Mouse (Mus musculus) myocyte (in vitro differentiated cells): ENCODE results near the gene Ssr4. TPM values are rescaled to one million over a fixed set of nuclear protein-coding genes. Genes with fewer than 3 reads are reported as not detected.

Experiments used
- H3K27me3 ChIP-seq: one replicate; pipeline ENCODE4 v1.6.1; 2011; ENCODE audit not compliant: control insufficient read depth, insufficient read depth, insufficient read length
- H3K36me3 ChIP-seq: one replicate; pipeline ENCODE4 v1.6.1; 2011; ENCODE audit not compliant: control insufficient read depth, insufficient read depth
- H3K4me2 ChIP-seq: one replicate; pipeline ENCODE4 v1.6.1; 2011; ENCODE audit warnings: low read depth, control low read depth
- H3K4me3 ChIP-seq: one replicate; pipeline ENCODE4 v1.5.1; 2011; ENCODE audit warnings: mild to moderate bottlenecking, control low read depth, moderate library complexity
- H3K79me2 ChIP-seq: one replicate; pipeline ENCODE4 v1.6.1; 2011; ENCODE audit not compliant: control insufficient read depth, insufficient read depth
- H3ac ChIP-seq: one replicate; pipeline ENCODE4 v1.6.1; 2011; ENCODE audit not compliant: control insufficient read depth, insufficient read length
- CEBPB ChIP-seq: IDR thresholded peaks from 2 replicates; pipeline ENCODE4 v1.6.1; 2011; ENCODE audit warnings: mild to moderate bottlenecking, moderate library complexity; ENCODE audit not compliant: poor library complexity, insufficient read depth, severe bottlenecking
- E2F4 ChIP-seq: IDR thresholded peaks from one replicate; pipeline ENCODE4 v1.6.1; 2011; ENCODE audit warnings: mild to moderate bottlenecking, control low read depth, moderate library complexity; ENCODE audit not compliant: insufficient read depth
- MAX ChIP-seq: IDR thresholded peaks from one replicate; pipeline ENCODE4 v1.6.1; 2011; ENCODE audit warnings: low read depth, mild to moderate bottlenecking, control low read depth
- MYOD1 ChIP-seq, 3 experiments: IDR thresholded peaks; one replicate each; pipeline ENCODE4 v1.6.1; 2011; ENCODE audit warnings: control low read depth in 2 of 3, low read depth in 2 of 3, mild to moderate bottlenecking in 2 of 3, moderate library complexity in 1 of 3; ENCODE audit not compliant: insufficient read length in 2 of 3, control insufficient read depth in 1 of 3
- MYOG ChIP-seq, 3 experiments: IDR thresholded peaks; one replicate each; pipeline ENCODE4 v1.6.1; 2011; ENCODE audit warnings: control low read depth in 2 of 3, low read depth in 2 of 3, mild to moderate bottlenecking in 2 of 3; ENCODE audit not compliant: insufficient read length in 2 of 3, control insufficient read depth in 1 of 3, insufficient read depth in 1 of 3
- POLR2A ChIP-seq: IDR thresholded peaks from one replicate; pipeline ENCODE4 v1.6.1; 2011; ENCODE audit warnings: low read depth, mild to moderate bottlenecking, control low read depth, moderate library complexity; ENCODE audit not compliant: insufficient read length
- POLR2AphosphoS2 ChIP-seq: IDR thresholded peaks from one replicate; pipeline ENCODE4 v1.6.1; 2011; ENCODE audit warnings: low read depth, control low read depth; ENCODE audit not compliant: insufficient read length
- REST ChIP-seq: IDR thresholded peaks from one replicate; pipeline ENCODE4 v1.6.1; 2011; ENCODE audit warnings: mild to moderate bottlenecking, control low read depth, moderate library complexity; ENCODE audit not compliant: insufficient read depth, insufficient read length
- SRF ChIP-seq: IDR thresholded peaks from one replicate; pipeline ENCODE4 v1.6.1; 2011; ENCODE audit warnings: low read depth; ENCODE audit not compliant: control insufficient read depth, insufficient read length
- TCF12 ChIP-seq: IDR thresholded peaks from one replicate; pipeline ENCODE4 v1.6.1; 2011; ENCODE audit warnings: mild to moderate bottlenecking, control low read depth; ENCODE audit not compliant: poor library complexity, insufficient read depth, severe bottlenecking
- TCF3 ChIP-seq: IDR thresholded peaks from one replicate; pipeline ENCODE4 v1.6.1; 2011; ENCODE audit warnings: low read depth, control low read depth; ENCODE audit not compliant: insufficient read length
- USF1 ChIP-seq: IDR thresholded peaks from one replicate; pipeline ENCODE4 v1.6.1; 2011; ENCODE audit warnings: low read depth, mild to moderate bottlenecking, control low read depth, moderate library complexity
- polyA plus RNA-seq: library from polyadenylated mRNA; unstranded; fragments of >200 nt; fragmentation: generic; extraction: Trizol; gene quantifications from one replicate; pipeline ENCODE4 v1.2.1, GENCODE M21; 2012; ENCODE audit warnings: missing spikeins

The Ssr4 gene
- polyA plus RNA-seq, 1 experiment: 224 TPM

DNA sequence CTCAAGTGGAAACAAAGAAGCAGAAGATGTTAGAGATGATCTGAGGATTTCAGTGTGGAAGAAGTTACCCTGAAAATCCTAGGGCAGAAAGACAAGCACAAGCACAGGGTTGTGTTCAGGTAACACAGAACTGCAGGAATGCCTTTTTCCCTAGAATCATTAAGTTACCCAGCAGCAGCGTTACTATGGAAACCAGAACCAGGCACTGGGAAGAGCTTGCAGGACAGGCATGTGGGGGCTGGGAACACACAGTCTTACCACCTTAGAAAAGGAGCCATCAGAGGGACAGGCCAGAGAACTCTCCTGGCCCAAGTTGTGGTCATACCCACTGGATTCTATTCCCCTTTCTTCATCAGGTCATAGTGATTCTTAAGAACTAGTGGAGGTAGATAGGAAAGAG lies 19.0 kb downstream of the Ssr4 start:
- no peak for TF ChIP-seq CEBPB
- no peak for TF ChIP-seq SRF
- no peak for TF ChIP-seq USF1
- no peak for TF ChIP-seq POLR2AphosphoS2
- no peak for TF ChIP-seq MAX
- TF ChIP-seq TCF12: no peak
- no peak for TF ChIP-seq E2F4
- TF ChIP-seq POLR2A: no peak
- TF ChIP-seq MYOG (IDR thresholded peaks at IDR 0.05; ENCODE audit: control insufficient read depth in 1 of 3, insufficient read depth in 1 of 3, insufficient read length in 2 of 3, low read depth in 2 of 3): no peak
- TF ChIP-seq REST: no peak
- TF ChIP-seq MYOD1 (IDR thresholded peaks at IDR 0.05; ENCODE audit: control insufficient read depth in 1 of 3, insufficient read length in 2 of 3, low read depth in 2 of 3): no peak
- TF ChIP-seq TCF3: no peak
- no peak overlapping the region for H3K4me3 ChIP-seq

DNA sequence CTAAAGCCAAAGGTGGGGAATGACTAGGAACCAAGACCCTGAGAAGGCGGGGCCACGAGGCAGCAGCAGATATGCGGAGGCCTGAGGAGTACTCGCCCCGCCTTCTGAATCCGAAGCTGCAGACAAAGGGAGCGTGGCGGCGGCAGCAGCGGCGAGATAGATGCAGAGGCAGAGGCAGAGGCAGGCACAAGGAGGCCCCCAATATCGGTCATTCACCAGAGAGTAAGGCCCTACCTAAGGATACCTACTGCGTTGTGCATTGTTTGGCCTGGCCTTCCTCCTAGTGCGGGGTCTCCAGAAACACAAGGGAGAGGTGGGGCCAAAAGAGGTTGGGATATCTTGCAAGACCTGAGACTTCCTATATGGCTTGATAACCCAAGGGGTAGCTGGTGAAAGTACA lies 28.2 kb downstream of the Ssr4 start:
- H3K4me2 ChIP-seq: no peak overlapping the region
- H3K36me3 ChIP-seq: no peaks in the 10 kb centered on the region
- TF ChIP-seq TCF3 (no peak), POLR2A (no peak), USF1 (no peak), CEBPB (no peak), SRF (no peak), MAX (no peak), MYOG (IDR thresholded peaks at IDR 0.05; ENCODE audit: control insufficient read depth in 1 of 3, insufficient read depth in 1 of 3, insufficient read length in 2 of 3, low read depth in 2 of 3) (no peak), MYOD1 (IDR thresholded peaks at IDR 0.05; ENCODE audit: control insufficient read depth in 1 of 3, insufficient read length in 2 of 3, low read depth in 2 of 3) (no peak)
- peaks cover 7% of the 10 kb centered on the region for H3K27me3 ChIP-seq
- no peak overlapping the region for H3ac ChIP-seq
- no peaks in the 10 kb centered on the region for H3K79me2 ChIP-seq
- H3K4me3 ChIP-seq: no peak overlapping the region

More for the DNA sequence above, 19.0 kb downstream of the Ssr4 start:
- H3K79me2 ChIP-seq: no peaks in the 10 kb centered on the region
- no peaks in the 10 kb centered on the region for H3K27me3 ChIP-seq
- H3K36me3 ChIP-seq: no peaks in the 10 kb centered on the region
- H3K4me2 ChIP-seq: no peak overlapping the region
- H3ac ChIP-seq: no peak overlapping the region

DNA sequence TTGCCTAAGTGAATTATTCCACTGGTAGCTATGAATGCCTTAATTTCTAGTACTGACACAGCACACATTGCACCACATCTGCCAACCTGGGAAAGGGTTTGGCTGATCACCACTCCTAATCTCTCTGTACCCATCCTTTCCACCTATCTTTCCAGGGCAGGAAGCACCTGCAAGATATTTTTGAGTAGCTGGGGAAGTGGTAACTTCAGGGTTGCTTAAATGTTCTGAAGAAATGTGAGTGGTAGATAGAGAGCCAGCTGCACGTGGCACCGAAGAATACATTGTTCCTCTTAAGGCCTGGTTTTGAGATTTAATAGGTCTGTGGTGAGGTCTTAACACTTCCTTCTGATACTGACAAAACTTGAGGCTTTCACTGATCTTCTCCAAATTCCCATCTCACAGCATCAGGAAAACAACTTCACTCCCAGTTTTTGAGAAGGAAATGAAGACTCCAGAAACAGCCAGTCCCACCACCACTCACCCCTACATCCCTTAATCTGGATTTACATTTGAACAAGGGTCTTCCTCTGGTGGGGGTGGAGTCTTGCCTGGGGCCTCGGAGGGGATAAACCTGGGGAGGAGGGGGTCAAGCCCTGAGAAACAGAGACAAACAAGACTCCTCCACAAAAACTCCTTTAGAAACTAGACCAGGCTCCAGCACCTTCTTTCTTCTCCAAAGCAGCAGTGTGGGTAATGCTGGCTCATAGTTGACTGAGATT lies 29.9 kb downstream of the Ssr4 start:
- H3K4me3 ChIP-seq: no peak overlapping the region
- H3ac ChIP-seq: no peak overlapping the region
- H3K36me3 ChIP-seq: no peaks in the 10 kb centered on the region

GRCm38 (mm10) chrX:73823747-73824146 lies 36.9 kb downstream of the Ssr4 start:
- TF ChIP-seq POLR2A (no peak), E2F4 (no peak), REST (no peak), CEBPB (no peak), TCF3 (no peak), USF1 (no peak), POLR2AphosphoS2 (no peak), TCF12 (no peak), SRF (no peak), MYOD1 (IDR thresholded peaks at IDR 0.05; ENCODE audit: control insufficient read depth in 1 of 3, insufficient read length in 2 of 3, low read depth in 2 of 3) (no peak), MAX (no peak), MYOG (IDR thresholded peaks at IDR 0.05; ENCODE audit: control insufficient read depth in 1 of 3, insufficient read depth in 1 of 3, insufficient read length in 2 of 3, low read depth in 2 of 3) (no peak)
- H3K79me2 ChIP-seq: no peaks in the 10 kb centered on the region
- no peak overlapping the region for H3K4me2 ChIP-seq
- H3K4me3 ChIP-seq: no peak overlapping the region
- H3ac ChIP-seq: no peak overlapping the region
- H3K27me3 ChIP-seq: peaks cover 12% of the 10 kb centered on the region
- no peaks in the 10 kb centered on the region for H3K36me3 ChIP-seq

More for the DNA sequence above, 29.9 kb downstream of the Ssr4 start:
- no peak for TF ChIP-seq USF1
- TF ChIP-seq POLR2AphosphoS2: no peak
- TF ChIP-seq TCF12: no peak
- TF ChIP-seq MYOD1 (IDR thresholded peaks at IDR 0.05; ENCODE audit: control insufficient read depth in 1 of 3, insufficient read length in 2 of 3, low read depth in 2 of 3): no peak
- TF ChIP-seq CEBPB: no peak
- TF ChIP-seq POLR2A: no peak
- no peak for TF ChIP-seq E2F4
- no peak for TF ChIP-seq MYOG (IDR thresholded peaks at IDR 0.05; ENCODE audit: control insufficient read depth in 1 of 3, insufficient read depth in 1 of 3, insufficient read length in 2 of 3, low read depth in 2 of 3)
- no peak for TF ChIP-seq SRF
- TF ChIP-seq REST: no peak
- no peak for TF ChIP-seq MAX
- TF ChIP-seq TCF3: no peak
- Histone ChIP-seq H3K4me2 (no peak overlapping the region), H3K27me3 (peaks cover 7% of the 10 kb centered on the region), H3K79me2 (no peaks in the 10 kb centered on the region)
